Mouse (Mus musculus): ENCODE results near the gene Nrxn3. TPM values are rescaled to one million over a fixed set of nuclear protein-coding genes. Genes with fewer than 3 reads are reported as not detected.

Gene Nrxn3
- polyA plus RNA-seq, 1 experiment from 2014 or later: 2.2 TPM

Small RNAs within 50 kb of the gene (microRNA-seq; reads per million reads assigned to microRNA genes)
- gene Gm23989 (not detected), gene Gm27313 (not detected)
